Mouse (Mus musculus) CH12.LX (cell line): Measurements from ENCODE around the gene Bmi1. TPM values are rescaled to one million over a fixed set of nuclear protein-coding genes. Genes with fewer than 3 reads are reported as not detected.

Experiments used
- DNase-seq: peaks from one replicate; pipeline ENCODE4 v3.0.0-alpha.2; 2013; ENCODE audit errors: extremely low read depth
- H3K27ac ChIP-seq: 2 replicates; pipeline ENCODE4 v1.5.1; 2012; ENCODE audit warnings: low read depth, mild to moderate bottlenecking, control low read depth, moderate library complexity; ENCODE audit not compliant: insufficient read depth
- H3K27me3 ChIP-seq: replicated peaks from 2 replicates; pipeline ENCODE3; 2012; ENCODE audit warnings: inconsistent platforms
- H3K36me3 ChIP-seq, 2 experiments: replicated peaks in 1 of 2; 2 replicates each; pipeline versions ENCODE3 to v1.6.1; 2012; ENCODE audit warnings: inconsistent platforms in 1 of 2, low read length in 1 of 2, mild to moderate bottlenecking in 1 of 2, mixed read lengths in 1 of 2, moderate library complexity in 1 of 2; ENCODE audit not compliant: control insufficient read depth in 1 of 2, insufficient read depth in 1 of 2
- H3K4me1 ChIP-seq, 2 experiments: 2 replicates each; pipeline ENCODE4 v1.6.1; 2012; ENCODE audit warnings: inconsistent platforms in 1 of 2, moderate library complexity in 1 of 2; ENCODE audit not compliant: insufficient read depth in 2 of 2, control insufficient read depth in 1 of 2
- H3K4me2 ChIP-seq: 2 replicates; pipeline ENCODE4 v1.6.1; 2012; ENCODE audit warnings: low read depth, mild to moderate bottlenecking, control low read depth; ENCODE audit not compliant: poor library complexity, insufficient read depth, severe bottlenecking
- H3K4me3 ChIP-seq, 3 experiments: fragments of 150-350 bp in 1 of 3; sonication (generic) in 1 of 3; replicated peaks in 1 of 3; 2 replicates each; pipeline versions ENCODE3 to v1.5.1; 2011 to 2012; ENCODE audit warnings: low read depth in 2 of 3, low read length in 2 of 3, mild to moderate bottlenecking in 2 of 3, moderate library complexity in 2 of 3, control low read depth in 1 of 3, improper control_type of control experiment in 1 of 3, inconsistent platforms in 1 of 3, mixed read lengths in 1 of 3; ENCODE audit not compliant: poor library complexity in 1 of 3
- H3K79me2 ChIP-seq: replicated peaks from 2 replicates; pipeline ENCODE4 v1.6.1; 2012; ENCODE audit warnings: mild to moderate bottlenecking, moderate library complexity; ENCODE audit not compliant: control insufficient read depth, poor library complexity, insufficient read depth, severe bottlenecking; ENCODE audit errors: extremely low read depth
- H3K9ac ChIP-seq: 2 replicates; pipeline ENCODE4 v1.6.1; 2012; ENCODE audit warnings: low read depth, mild to moderate bottlenecking, control low read depth, moderate library complexity; ENCODE audit not compliant: insufficient read depth
- H3K9me3 ChIP-seq: replicated peaks from 2 replicates; pipeline ENCODE3; 2012; ENCODE audit warnings: low read length, inconsistent platforms, mixed read lengths
- BHLHE40 ChIP-seq: IDR thresholded peaks from 2 replicates; pipeline ENCODE4 v1.6.1; 2011; ENCODE audit warnings: mild to moderate bottlenecking, low read depth, low read length, improper control_type of control experiment
- CHD2 ChIP-seq: IDR thresholded peaks from 2 replicates; pipeline ENCODE4 v1.6.1; 2011; ENCODE audit warnings: low read length, improper control_type of control experiment
- CTCF ChIP-seq, 2 experiments: IDR thresholded peaks in 1 of 2; conservative IDR thresholded peaks in 1 of 2; 2 replicates each; pipeline ENCODE4 v1.5.1; 2011 to 2012; ENCODE audit warnings: low read depth in 2 of 2, low read length in 2 of 2, improper control_type of control experiment in 1 of 2, inconsistent platforms in 1 of 2, mild to moderate bottlenecking in 1 of 2, moderate library complexity in 1 of 2
- E2F4 ChIP-seq: IDR thresholded peaks from 2 replicates; pipeline ENCODE4 v1.6.1; 2011; ENCODE audit warnings: low read depth, low read length, improper control_type of control experiment; ENCODE audit not compliant: insufficient replicate concordance
- ELF1 ChIP-seq: IDR thresholded peaks from 2 replicates; pipeline ENCODE4 v1.6.1; 2014; ENCODE audit warnings: low read depth, mild to moderate bottlenecking, inconsistent platforms, low read length, improper control_type of control experiment
- EP300 ChIP-seq: IDR thresholded peaks from 2 replicates; pipeline ENCODE4 v1.6.1; 2011; ENCODE audit warnings: low read length, improper control_type of control experiment
- GABPA ChIP-seq: IDR thresholded peaks from 2 replicates; pipeline ENCODE4 v1.6.1; 2012; ENCODE audit warnings: low read depth, low read length, improper control_type of control experiment, inconsistent platforms; ENCODE audit not compliant: insufficient replicate concordance
- HCFC1 ChIP-seq: IDR thresholded peaks from 2 replicates; pipeline ENCODE4 v1.6.1; 2012; ENCODE audit warnings: low read depth, mild to moderate bottlenecking, inconsistent platforms, low read length, improper control_type of control experiment
- JUN ChIP-seq: IDR thresholded peaks from 2 replicates; pipeline ENCODE4 v1.6.1; 2011; ENCODE audit warnings: low read depth, mild to moderate bottlenecking, low read length, improper control_type of control experiment, moderate library complexity; ENCODE audit not compliant: insufficient read depth
- JUND ChIP-seq: conservative IDR thresholded peaks from 2 replicates; pipeline ENCODE4 v1.6.1; 2011; ENCODE audit warnings: low read depth, low read length, improper control_type of control experiment
- KAT2A ChIP-seq: IDR thresholded peaks from 2 replicates; pipeline ENCODE4 v1.6.1; 2012; ENCODE audit warnings: low read length, improper control_type of control experiment, inconsistent platforms; ENCODE audit not compliant: insufficient replicate concordance
- MAFK ChIP-seq: IDR thresholded peaks from 2 replicates; pipeline ENCODE4 v1.6.1; 2011; ENCODE audit warnings: low read length, improper control_type of control experiment; ENCODE audit not compliant: insufficient replicate concordance
- MAX ChIP-seq: IDR thresholded peaks from 2 replicates; pipeline ENCODE4 v1.6.1; 2011; ENCODE audit warnings: low read length, improper control_type of control experiment
- MAZ ChIP-seq: IDR thresholded peaks from 2 replicates; pipeline ENCODE4 v1.6.1; 2012; ENCODE audit warnings: low read depth, mild to moderate bottlenecking, inconsistent platforms, low read length, improper control_type of control experiment, moderate library complexity
- MEF2A ChIP-seq: IDR thresholded peaks from 2 replicates; pipeline ENCODE4 v1.6.1; 2014; ENCODE audit warnings: low read depth, mild to moderate bottlenecking, inconsistent platforms, low read length, improper control_type of control experiment, borderline replicate concordance
- MXI1 ChIP-seq: IDR thresholded peaks from 2 replicates; pipeline ENCODE4 v1.6.1; 2011; ENCODE audit warnings: mild to moderate bottlenecking, low read depth, low read length, improper control_type of control experiment
- MYC ChIP-seq: IDR thresholded peaks from 2 replicates; pipeline ENCODE4 v1.6.1; 2011; ENCODE audit warnings: low read depth, mild to moderate bottlenecking, improper control_type of control experiment, low read length
- NRF1 ChIP-seq: IDR thresholded peaks from 2 replicates; pipeline ENCODE4 v1.6.1; 2014; ENCODE audit warnings: low read depth, mild to moderate bottlenecking, inconsistent platforms, low read length, improper control_type of control experiment, moderate library complexity
- PAX5 ChIP-seq: IDR thresholded peaks from 2 replicates; pipeline ENCODE4 v1.6.1; 2012; ENCODE audit warnings: low read length, inconsistent platforms, mixed read lengths
- POLR2A ChIP-seq: IDR thresholded peaks from 2 replicates; pipeline ENCODE4 v1.6.1; 2011; ENCODE audit warnings: low read depth, mild to moderate bottlenecking, improper control_type of control experiment, low read length
- RAD21 ChIP-seq: IDR thresholded peaks from 2 replicates; pipeline ENCODE4 v1.6.1; 2011; ENCODE audit warnings: low read depth, mild to moderate bottlenecking, low read length, improper control_type of control experiment, moderate library complexity
- RCOR1 ChIP-seq: conservative IDR thresholded peaks from 2 replicates; pipeline ENCODE4 v1.6.1; 2012; ENCODE audit warnings: low read depth, mild to moderate bottlenecking, inconsistent platforms, low read length, improper control_type of control experiment
- SMC3 ChIP-seq: IDR thresholded peaks from 2 replicates; pipeline ENCODE4 v1.6.1; 2011; ENCODE audit warnings: low read depth, low read length, improper control_type of control experiment
- TBP ChIP-seq: conservative IDR thresholded peaks from 2 replicates; pipeline ENCODE4 v1.6.1; 2011; ENCODE audit warnings: low read depth, low read length, improper control_type of control experiment
- TCF12 ChIP-seq: IDR thresholded peaks from 2 replicates; pipeline ENCODE4 v1.6.1; 2014; ENCODE audit warnings: low read depth, mild to moderate bottlenecking, inconsistent platforms, low read length, improper control_type of control experiment
- UBTF ChIP-seq: IDR thresholded peaks from 2 replicates; pipeline ENCODE4 v1.6.1; 2012; ENCODE audit warnings: low read depth, mild to moderate bottlenecking, inconsistent platforms, low read length, improper control_type of control experiment, moderate library complexity
- USF1 ChIP-seq: IDR thresholded peaks from 2 replicates; pipeline ENCODE4 v1.6.1; 2014; ENCODE audit warnings: low read depth, mild to moderate bottlenecking, inconsistent platforms, low read length, improper control_type of control experiment
- USF2 ChIP-seq: conservative IDR thresholded peaks from 2 replicates; pipeline ENCODE4 v1.6.1; 2011; ENCODE audit warnings: low read depth, low read length, improper control_type of control experiment
- ZC3H11A ChIP-seq: IDR thresholded peaks from 2 replicates; pipeline ENCODE4 v1.6.1; 2012; ENCODE audit warnings: low read depth, mild to moderate bottlenecking, inconsistent platforms, low read length, improper control_type of control experiment
- ZKSCAN1 ChIP-seq: IDR thresholded peaks from 2 replicates; pipeline ENCODE4 v1.6.1; 2012; ENCODE audit warnings: low read depth, inconsistent platforms, low read length, improper control_type of control experiment, borderline replicate concordance
- ZMIZ1 ChIP-seq: IDR thresholded peaks from 2 replicates; pipeline ENCODE4 v1.6.1; 2012; ENCODE audit warnings: low read depth, mild to moderate bottlenecking, inconsistent platforms, low read length, improper control_type of control experiment
- ZNF384 ChIP-seq: IDR thresholded peaks from 2 replicates; pipeline ENCODE4 v1.6.1; 2012; ENCODE audit warnings: low read depth, low read length, improper control_type of control experiment, inconsistent platforms
- dilution Hi-C: fragments of 300-500 bp; cut with MboI; formaldehyde crosslinking; loops from 2 replicates; pipeline ENCODE4 v1.14.3; 2020; ENCODE audit warnings: low sequenced_read_pairs; ENCODE audit not compliant: extremely low pct_unique_long_range_greater_than_20kb, extremely low pct_ligation_motif_present
- in situ Hi-C: fragments of 300-500 bp; cut with MboI; formaldehyde crosslinking; loops from 3 replicates; pipeline ENCODE4 v1.14.3; 2019; ENCODE audit warnings: low sequenced_read_pairs, low pct_ligation_motif_present, low pct_unique_long_range_greater_than_20kb, mixed read lengths
- polyA plus RNA-seq: library from polyadenylated mRNA; unstranded; fragments of >175 nt; gene quantifications from 2 replicates; pipeline ENCODE4 v1.2.1, GENCODE M21; 2012; ENCODE audit warnings: low read depth; ENCODE audit not compliant: insufficient read length
- total RNA-seq, 2 experiments: library from RNA; depleted of rRNA; stranded (reverse); fragments of 300-350 nt in 1 of 2; fragments of >200 nt in 1 of 2; gene quantifications; 2 replicates each; pipeline ENCODE4 v1.2.3; 2012 to 2014

Bmi1 gene
- total and polyA plus RNA-seq, 3 experiments: 38.6 to 87.0 (median 51.0) TPM

GRCm38 (mm10) chr2:18692548-18692947, 15.7 kb downstream of the Bmi1 start:
- no peak for DNase-seq
- Histone ChIP-seq H3K4me1 (peaks cover 0 to 10% of the 10 kb centered on the region in 2 experiments; a peak in 2 of 4 replicates), H3K79me2 (no peaks in the 10 kb centered on the region), H3K27me3 (peaks cover 25% of the 10 kb centered on the region), H3K9me3 (peaks cover 13% of the 10 kb centered on the region), H3K27ac (no peak overlapping the region), H3K4me2 (no peak overlapping the region), H3K9ac (no peak overlapping the region), H3K4me3 (no peak overlapping the region), H3K36me3 (no peaks in the 10 kb centered on the region)
- in situ Hi-C loops (loop anchor here (25.0 kb wide), 2 partner anchors 305 to 655 kb away; partner anchors contain the start of genes A930004D18Rik, Dnajc1 and Skida1), dilution Hi-C loops (no loop called here)
- TF ChIP-seq NRF1 (no peak), JUND (0 out of 2 replicates have a peak, but pooled peaks have one; percentile 51), UBTF (no peak), JUN (peak; percentile 20; the same call in 1 of the 2 replicates), EP300 (peak; percentile 38; the same call in 1 of the 2 replicates), USF1 (no peak)

DNA sequence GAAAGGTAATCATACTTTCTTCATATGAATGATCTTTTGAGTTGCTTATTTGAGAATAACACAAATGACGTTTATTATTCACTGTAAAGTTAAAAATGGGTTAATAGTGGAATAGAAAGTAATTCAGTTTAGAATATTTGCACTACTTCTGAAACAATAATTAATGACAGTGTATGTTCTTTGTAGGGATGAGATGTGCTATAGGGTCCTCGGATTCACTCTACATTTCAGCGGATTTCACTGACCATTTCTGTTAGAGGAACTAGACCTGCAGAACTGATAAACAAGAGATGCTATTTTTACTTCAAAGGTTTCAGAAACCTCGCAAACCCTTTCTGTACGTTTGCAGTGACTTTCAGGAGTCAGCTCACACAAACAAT, 16.7 kb downstream of the Bmi1 start:
- H3K4me3 ChIP-seq: peak overlapping the region; percentile 74 to 84 (median 83)
- peaks cover 25% of the 10 kb centered on the region for H3K27me3 ChIP-seq
- peaks cover 13% of the 10 kb centered on the region for H3K9me3 ChIP-seq
- no peaks in the 10 kb centered on the region for H3K36me3 ChIP-seq
- peaks cover 0 to 10% of the 10 kb centered on the region in 2 experiments; a peak in 2 of 4 replicates for H3K4me1 ChIP-seq
- no peaks in the 10 kb centered on the region for H3K79me2 ChIP-seq
- no peak for DNase-seq
- peak overlapping the region; percentile 23; the same call in 1 of the 2 replicates for H3K4me2 ChIP-seq
- peak overlapping the region; percentile 58; the same call in 1 of the 2 replicates for H3K27ac ChIP-seq
- in situ Hi-C loops (loop anchor here (25.0 kb wide), 2 partner anchors 306 to 656 kb away; partner anchors contain the start of genes A930004D18Rik, Dnajc1 and Skida1), dilution Hi-C loops (no loop called here)
- H3K9ac ChIP-seq: peak overlapping the region; percentile 95
- TF ChIP-seq MAFK: no peak
- TF ChIP-seq PAX5: no peak
- TF ChIP-seq TCF12: no peak
- no peak for TF ChIP-seq SMC3
- no peak for TF ChIP-seq ZNF384
- TF ChIP-seq MEF2A: peak; percentile 68; the same call in 1 of the 2 replicates
- no peak for TF ChIP-seq HCFC1
- no peak for TF ChIP-seq MAX
- TF ChIP-seq ZC3H11A: no peak
- TF ChIP-seq CTCF (conservative IDR thresholded peaks at IDR 0.05 in 1 of 2, IDR thresholded peaks at IDR 0.05 in 1 of 2; ENCODE audit: low read depth in 2 of 2, low read length in 2 of 2): no peak
- no peak for TF ChIP-seq POLR2A
- TF ChIP-seq BHLHE40: peak; percentile 48
- no peak for TF ChIP-seq ZKSCAN1
- no peak for TF ChIP-seq ELF1
- no peak for TF ChIP-seq TBP
- peak; percentile 59 for TF ChIP-seq EP300
- TF ChIP-seq KAT2A: no peak
- TF ChIP-seq MYC: no peak
- TF ChIP-seq GABPA: no peak
- TF ChIP-seq UBTF: no peak
- no peak for TF ChIP-seq MAZ
- no peak for TF ChIP-seq MXI1
- TF ChIP-seq USF2: no peak
- no peak for TF ChIP-seq RAD21
- TF ChIP-seq ZMIZ1: no peak
- no peak for TF ChIP-seq USF1
- no peak for TF ChIP-seq RCOR1
- TF ChIP-seq CHD2: no peak; the same call in 1 of the 2 replicates
- no peak for TF ChIP-seq NRF1
- TF ChIP-seq E2F4: no peak
